Mouse (Mus musculus) hindbrain, embryonic 15.5 days (tissue): Measurements from ENCODE around the gene Kcnd3. TPM values are rescaled to one million over a fixed set of nuclear protein-coding genes. Genes with fewer than 3 reads are reported as not detected.
A peak's percentile ranks its signal among the peaks of the same experiment; 100 is the strongest.

ENCODE experiments used
- ATAC-seq: fragments of 200-750 bp; cut with Nextera tagmentation; 2 replicates; pipeline ENCODE4 v1.8.0; 2017; ENCODE audit warnings: low read depth, moderate number of reproducible peaks, moderate TSS enrichment; ENCODE audit not compliant: low FRiP score
- H3K27ac ChIP-seq: fragments of 300-500 bp; sonication (generic); replicated peaks from 2 replicates; pipeline ENCODE4 v1.5.1; 2015; ENCODE audit warnings: mild to moderate bottlenecking, inconsistent platforms
- H3K27me3 ChIP-seq: fragments of 300-500 bp; sonication (generic); 2 replicates; pipeline ENCODE4 v1.6.1; 2015; ENCODE audit warnings: control low read depth, inconsistent platforms
- H3K36me3 ChIP-seq: fragments of 300-500 bp; sonication (generic); 2 replicates; pipeline ENCODE4 v1.6.1; 2015; ENCODE audit warnings: control low read depth, inconsistent platforms
- H3K4me1 ChIP-seq: fragments of 300-500 bp; sonication (generic); replicated peaks from 2 replicates; pipeline ENCODE4 v1.6.1; 2015; ENCODE audit warnings: control low read depth, inconsistent platforms
- H3K4me2 ChIP-seq: fragments of 300-500 bp; sonication (generic); 2 replicates; pipeline ENCODE4 v1.6.1; 2015; ENCODE audit warnings: moderate library complexity, mild to moderate bottlenecking, inconsistent platforms
- H3K4me3 ChIP-seq: fragments of 300-500 bp; sonication (generic); 2 replicates; pipeline ENCODE4 v1.5.1; 2015; ENCODE audit warnings: mild to moderate bottlenecking, inconsistent platforms
- H3K9ac ChIP-seq: fragments of 300-500 bp; sonication (generic); 2 replicates; pipeline ENCODE4 v1.6.1; 2015; ENCODE audit warnings: inconsistent platforms
- H3K9me3 ChIP-seq: fragments of 300-500 bp; sonication (generic); 2 replicates; pipeline ENCODE4 v1.6.1; 2016; ENCODE audit warnings: control low read depth, inconsistent platforms
- WGBS: fragments of 180-500 bp; shearing (Covaris S2); methylation state at CpG from one replicate; pipeline ENCODE4 v1.1.7; 2015; 5-methylcytosine and 5-hydroxymethylcytosine counted together
- polyA plus RNA-seq: library from polyadenylated mRNA; unstranded; fragments of >200 nt; fragmentation: Nextera tagmentation; extraction: Ambion mirVana; gene quantifications from 2 replicates; pipeline ENCODE4 v1.2.1, GENCODE M21; 2015

Kcnd3 gene
- polyA plus RNA-seq, 1 experiment from 2014 or later: 10.0 TPM

DNA sequence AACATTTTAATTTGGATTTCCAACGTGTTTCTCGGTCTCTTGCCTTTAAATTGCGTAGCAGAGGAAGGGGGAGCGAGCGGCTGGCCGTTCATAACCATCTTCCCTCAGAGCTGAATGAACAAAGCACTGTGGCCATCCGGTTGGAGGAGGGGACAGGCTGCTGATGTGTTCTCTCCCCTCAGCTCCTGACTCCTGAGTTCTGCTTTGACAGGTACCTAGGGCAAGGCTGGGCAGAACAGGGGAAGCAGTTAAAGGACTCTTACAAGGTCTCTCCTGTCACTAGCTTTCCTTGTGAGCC, 53.7 kb downstream of the Kcnd3 start:
- H3K36me3 ChIP-seq: no peaks in the 10 kb centered on the region
- H3K27ac ChIP-seq: peak overlapping the region; percentile 65
- H3K4me3 ChIP-seq: no peak overlapping the region
- no peaks in the 10 kb centered on the region for H3K27me3 ChIP-seq
- 29% methylated on average over 7 of the region's 7 CpGs for WGBS
- peak overlapping the region; percentile 14; the same call in 1 of the 2 replicates for H3K4me2 ChIP-seq
- no peak overlapping the region for H3K9ac ChIP-seq
- H3K4me1 ChIP-seq: peaks cover 31% of the 10 kb centered on the region
- no peak for ATAC-seq
- no peaks in the 10 kb centered on the region for H3K9me3 ChIP-seq

DNA sequence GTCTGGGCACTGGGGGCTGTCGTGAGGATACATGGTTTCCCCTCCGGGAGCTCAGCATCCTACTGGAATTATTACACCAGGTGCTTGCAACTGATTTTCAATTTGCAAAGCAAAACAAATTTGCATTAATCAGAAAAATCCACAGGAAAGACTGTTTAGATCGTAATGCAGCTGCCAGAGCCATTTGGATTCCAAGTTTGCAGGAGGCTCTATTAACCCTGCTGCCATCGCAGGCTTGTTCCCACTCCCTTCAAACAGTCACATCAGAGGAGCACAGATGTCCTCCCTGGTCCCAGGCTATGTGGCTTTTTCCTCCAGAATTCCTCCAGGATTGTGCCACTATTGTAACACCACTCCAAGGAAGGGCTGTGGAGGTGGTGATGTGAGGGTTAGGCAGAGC, 54.5 kb downstream of the Kcnd3 start:
- ATAC-seq: 0 out of 2 replicates have a peak, but pooled peaks have one; percentile 27
- H3K36me3 ChIP-seq: no peaks in the 10 kb centered on the region
- no peak overlapping the region for H3K4me3 ChIP-seq
- no peak overlapping the region for H3K9ac ChIP-seq
- H3K9me3 ChIP-seq: no peaks in the 10 kb centered on the region
- no peak overlapping the region for H3K4me2 ChIP-seq
- WGBS: 49% methylated on average over 4 of the region's 4 CpGs
- H3K4me1 ChIP-seq: peaks cover 31% of the 10 kb centered on the region
- H3K27me3 ChIP-seq: no peaks in the 10 kb centered on the region
- H3K27ac ChIP-seq: peak overlapping the region; percentile 65

DNA sequence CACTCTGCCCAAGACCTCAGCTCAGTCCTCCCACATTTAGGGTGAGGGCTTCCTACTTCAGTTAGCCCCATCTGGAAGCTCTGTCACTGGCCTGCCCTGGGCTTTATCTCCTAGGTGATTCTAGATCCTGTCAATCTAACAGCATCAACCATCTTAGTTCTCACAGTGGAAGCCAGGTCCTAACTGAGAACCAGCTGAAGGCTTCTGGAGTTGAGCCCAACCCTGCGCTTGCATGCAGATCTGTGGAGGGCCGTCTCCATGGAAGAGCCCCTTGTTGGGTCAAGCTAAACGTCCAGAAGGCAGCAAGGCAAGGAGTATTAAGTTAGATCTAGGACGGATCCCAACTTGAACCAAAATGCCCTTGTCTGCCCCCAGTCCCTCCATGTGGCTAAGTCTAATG, 57.2 kb downstream of the Kcnd3 start:
- H3K4me1 ChIP-seq: peaks cover 31% of the 10 kb centered on the region
- WGBS: 67% methylated on average over 4 of the region's 4 CpGs

DNA sequence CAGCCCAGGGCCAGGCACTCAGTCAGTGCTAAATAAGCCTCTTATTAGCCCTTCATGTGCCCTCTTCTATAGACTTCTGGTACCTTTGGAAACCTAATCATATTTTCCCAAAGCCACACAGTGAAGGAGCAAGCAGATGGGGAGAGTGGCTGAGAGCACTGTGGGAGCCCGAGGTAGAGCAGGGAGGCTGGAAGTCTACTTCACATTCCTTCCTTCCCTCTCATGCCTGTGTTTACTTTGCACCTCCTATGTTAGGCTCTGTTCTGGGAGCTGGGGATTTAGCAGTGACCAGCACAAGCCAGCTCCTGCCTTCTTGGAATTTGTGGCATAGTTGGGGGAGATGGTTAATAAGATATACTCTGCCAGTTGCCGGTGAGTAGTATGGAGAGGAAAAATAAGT, 59.7 kb downstream of the Kcnd3 start:
- Histone ChIP-seq H3K4me1 (peaks cover 13% of the 10 kb centered on the region), H3K27me3 (no peaks in the 10 kb centered on the region), H3K9ac (no peak overlapping the region), H3K4me3 (no peak overlapping the region), H3K4me2 (no peak overlapping the region), H3K36me3 (no peaks in the 10 kb centered on the region), H3K27ac (no peak overlapping the region), H3K9me3 (no peaks in the 10 kb centered on the region)
- WGBS: 87% methylated on average over 2 of the region's 2 CpGs
- ATAC-seq: no peak

More for the DNA sequence above, 57.2 kb downstream of the Kcnd3 start:
- Histone ChIP-seq H3K27me3 (no peaks in the 10 kb centered on the region), H3K9ac (no peak overlapping the region), H3K27ac (no peak overlapping the region), H3K4me3 (no peak overlapping the region), H3K4me2 (no peak overlapping the region), H3K9me3 (no peaks in the 10 kb centered on the region), H3K36me3 (no peaks in the 10 kb centered on the region)
- no peak for ATAC-seq

DNA sequence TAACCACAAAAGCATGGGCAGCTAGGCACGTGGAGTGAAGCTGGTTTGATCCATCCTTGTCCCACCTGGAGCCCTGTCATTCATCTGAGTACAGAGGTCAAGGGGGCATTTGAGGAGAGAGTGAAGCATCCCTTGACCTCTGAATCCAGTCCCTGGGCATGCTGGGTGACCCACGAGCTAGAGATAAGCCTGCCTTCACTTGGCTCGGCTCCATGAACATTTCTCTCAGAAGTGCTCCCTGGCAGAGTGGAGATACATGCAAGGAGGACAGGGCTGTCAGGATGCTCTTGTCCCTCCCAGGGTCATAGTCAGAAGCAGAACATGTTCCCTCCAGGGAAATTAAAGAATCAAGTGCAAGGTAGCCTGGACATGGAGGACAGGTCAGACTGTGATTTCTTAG, 62.1 kb downstream of the Kcnd3 start:
- no peak for ATAC-seq
- Histone ChIP-seq H3K9me3 (no peaks in the 10 kb centered on the region), H3K4me3 (no peak overlapping the region), H3K27ac (no peak overlapping the region), H3K4me2 (no peak overlapping the region), H3K4me1 (peaks cover 7% of the 10 kb centered on the region), H3K9ac (no peak overlapping the region), H3K36me3 (no peaks in the 10 kb centered on the region), H3K27me3 (no peaks in the 10 kb centered on the region)
- 72% methylated on average over 3 of the region's 3 CpGs for WGBS

DNA sequence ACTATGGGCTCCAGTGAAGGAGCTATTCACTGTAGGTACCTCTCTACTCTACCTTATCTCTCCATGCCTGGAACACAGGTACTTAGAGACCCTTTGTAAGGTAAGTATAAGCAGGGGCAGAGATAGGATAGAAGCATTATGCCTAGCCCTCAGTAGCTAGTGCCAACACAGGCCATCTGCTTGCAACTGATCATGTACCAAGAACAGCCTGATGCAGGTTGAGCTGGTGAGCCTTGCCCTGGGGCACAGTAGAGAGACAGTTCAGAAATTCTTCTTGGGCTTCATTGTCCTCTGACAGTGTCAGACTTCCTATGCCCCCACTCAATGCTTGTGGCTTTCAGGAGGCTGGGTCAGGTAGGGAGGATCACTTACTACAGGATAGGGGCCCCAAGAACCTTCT, 62.9 kb downstream of the Kcnd3 start:
- ATAC-seq: no peak
- Histone ChIP-seq H3K4me1 (peaks cover 7% of the 10 kb centered on the region), H3K4me3 (no peak overlapping the region), H3K9ac (no peak overlapping the region), H3K27ac (no peak overlapping the region), H3K27me3 (no peaks in the 10 kb centered on the region), H3K36me3 (no peaks in the 10 kb centered on the region), H3K4me2 (no peak overlapping the region), H3K9me3 (no peaks in the 10 kb centered on the region)

DNA sequence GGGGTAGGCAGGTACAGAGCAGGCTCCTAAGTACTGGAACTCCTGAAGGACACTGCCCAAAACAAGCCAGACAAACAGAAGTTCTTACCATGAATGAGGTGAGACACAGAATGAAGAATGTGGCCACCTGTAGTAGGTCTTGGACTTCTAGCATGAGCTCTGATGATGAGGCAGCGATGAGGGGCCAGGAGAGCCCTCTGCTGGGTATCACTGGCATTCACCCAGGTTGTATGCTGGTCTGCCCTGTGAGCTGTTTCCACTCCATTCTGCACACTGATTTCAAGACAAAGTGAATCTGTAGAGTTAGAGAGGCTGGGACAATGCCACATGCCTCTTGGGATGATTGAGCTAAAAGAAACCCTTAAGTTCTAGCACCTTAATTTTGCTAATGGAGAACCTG, 63.5 kb downstream of the Kcnd3 start:
- no peak for ATAC-seq
- no peak overlapping the region for H3K4me3 ChIP-seq
- H3K4me2 ChIP-seq: no peak overlapping the region
- no peak overlapping the region for H3K27ac ChIP-seq
- WGBS: 82% methylated on average over 1 of the region's 1 CpGs
- H3K9me3 ChIP-seq: no peaks in the 10 kb centered on the region
- no peaks in the 10 kb centered on the region for H3K27me3 ChIP-seq
- H3K36me3 ChIP-seq: no peaks in the 10 kb centered on the region
- peaks cover 2% of the 10 kb centered on the region for H3K4me1 ChIP-seq
- H3K9ac ChIP-seq: no peak overlapping the region

DNA sequence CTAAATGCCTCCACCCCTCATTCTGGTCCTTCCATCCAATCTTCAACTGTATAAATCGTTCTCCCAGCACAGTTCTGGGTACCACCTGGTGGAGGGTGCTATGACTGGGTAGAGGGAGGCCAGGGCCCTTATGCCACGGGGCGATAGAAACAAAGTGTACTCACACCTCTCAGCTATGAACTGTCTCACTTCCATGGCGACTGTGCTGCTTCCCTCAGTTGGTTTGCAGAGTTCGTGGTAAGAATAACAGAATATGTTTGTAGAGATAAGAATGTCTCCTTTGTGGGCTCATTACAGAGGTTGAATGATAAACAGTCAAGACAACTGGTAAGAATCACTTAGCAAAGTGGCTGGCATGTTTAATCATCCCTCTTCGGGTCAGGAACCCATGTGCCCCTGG, 68.3 kb downstream of the Kcnd3 start:
- Histone ChIP-seq H3K36me3 (no peaks in the 10 kb centered on the region), H3K4me2 (no peak overlapping the region), H3K9ac (no peak overlapping the region), H3K27ac (no peak overlapping the region), H3K4me1 (peaks cover 12% of the 10 kb centered on the region), H3K4me3 (no peak overlapping the region), H3K27me3 (no peaks in the 10 kb centered on the region), H3K9me3 (no peaks in the 10 kb centered on the region)
- 81% methylated on average over 6 of the region's 6 CpGs for WGBS
- no peak for ATAC-seq

DNA sequence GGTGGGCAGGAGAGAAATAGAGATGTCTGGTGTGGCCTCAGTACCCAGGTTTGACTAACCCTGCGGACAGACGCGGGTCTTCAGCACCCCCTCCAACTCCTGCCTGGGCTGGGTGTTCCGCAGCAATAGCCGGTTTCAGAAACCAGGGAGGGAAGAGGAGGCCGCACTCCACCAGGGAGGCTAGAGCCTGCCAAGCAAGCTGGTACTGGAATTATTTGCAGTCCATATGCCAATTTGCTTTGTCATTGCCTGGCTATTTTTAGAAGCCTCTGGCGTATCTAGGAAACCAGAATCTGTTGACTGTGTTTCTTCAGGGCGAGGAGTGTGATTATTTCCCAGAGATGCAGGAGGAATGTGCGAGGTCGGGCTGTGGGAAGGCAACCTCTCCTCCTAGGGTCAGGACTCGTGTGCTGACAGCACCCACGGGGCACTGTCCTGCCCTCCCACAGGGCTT, 69.1 kb downstream of the Kcnd3 start:
- H3K9ac ChIP-seq: no peak overlapping the region
- WGBS: 47% methylated on average over 12 of the region's 12 CpGs
- H3K27ac ChIP-seq: peak overlapping the region; percentile 31; the same call in 1 of the 2 replicates
- peak; percentile 87 for ATAC-seq
- no peaks in the 10 kb centered on the region for H3K27me3 ChIP-seq
- H3K4me3 ChIP-seq: no peak overlapping the region
- no peaks in the 10 kb centered on the region for H3K9me3 ChIP-seq
- 0 out of 2 replicates have a peak overlapping the region, but pooled peaks have one; percentile 20 for H3K4me2 ChIP-seq
- peaks cover 12% of the 10 kb centered on the region for H3K4me1 ChIP-seq
- no peaks in the 10 kb centered on the region for H3K36me3 ChIP-seq

DNA sequence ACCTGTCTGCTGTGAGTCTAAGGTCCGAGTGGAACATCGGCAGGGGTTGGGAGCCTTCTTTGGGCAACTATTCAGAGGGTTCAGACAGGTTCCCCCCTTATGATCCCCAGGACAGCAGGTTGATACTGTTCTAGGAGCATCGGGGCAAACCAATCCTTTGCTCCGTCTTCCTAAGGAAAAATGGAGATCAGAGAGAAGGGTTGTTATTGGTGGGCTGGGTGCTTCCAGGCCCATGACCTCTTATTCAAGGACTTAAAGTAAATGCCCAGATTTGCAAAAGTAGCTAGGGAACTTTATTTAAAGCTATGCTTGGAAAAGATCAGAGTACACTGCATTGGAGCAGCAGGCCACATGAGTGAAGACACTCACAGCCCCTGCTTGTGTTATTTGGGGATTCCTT, 69.5 kb downstream of the Kcnd3 start:
- no peak overlapping the region for H3K9ac ChIP-seq
- H3K36me3 ChIP-seq: no peaks in the 10 kb centered on the region
- H3K9me3 ChIP-seq: no peaks in the 10 kb centered on the region
- 0 out of 2 replicates have a peak overlapping the region, but pooled peaks have one; percentile 31 for H3K27ac ChIP-seq
- no peak overlapping the region for H3K4me3 ChIP-seq
- ATAC-seq: no peak; the same call in 1 of the 2 replicates
- H3K4me1 ChIP-seq: peaks cover 12% of the 10 kb centered on the region
- 75% methylated on average over 4 of the region's 4 CpGs for WGBS
- no peaks in the 10 kb centered on the region for H3K27me3 ChIP-seq
- H3K4me2 ChIP-seq: 0 out of 2 replicates have a peak overlapping the region, but pooled peaks have one; percentile 20

DNA sequence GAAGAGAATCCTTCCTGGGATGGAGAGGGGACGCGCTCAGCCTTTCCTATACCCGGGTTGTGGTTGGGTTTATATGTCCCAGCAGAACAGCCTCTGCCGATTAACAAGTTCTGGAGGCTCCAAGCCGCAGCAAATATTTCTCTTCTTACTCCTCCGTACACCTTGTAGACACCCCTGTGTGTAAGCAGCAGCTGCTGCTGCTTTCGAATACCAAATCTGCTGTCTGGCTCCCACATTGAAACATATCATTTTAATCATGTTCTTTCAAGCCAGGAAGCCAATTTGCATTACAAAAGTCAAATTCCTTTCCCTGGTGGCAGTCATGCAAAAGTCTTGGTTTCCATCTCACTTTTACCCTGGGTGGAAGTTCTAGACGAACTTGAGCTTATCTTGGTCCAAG, 76.7 kb downstream of the Kcnd3 start:
- Histone ChIP-seq H3K27ac (no peak overlapping the region), H3K36me3 (no peaks in the 10 kb centered on the region), H3K4me3 (no peak overlapping the region), H3K27me3 (no peaks in the 10 kb centered on the region), H3K9ac (no peak overlapping the region), H3K4me2 (no peak overlapping the region), H3K9me3 (no peaks in the 10 kb centered on the region), H3K4me1 (peaks cover 53% of the 10 kb centered on the region)
- no peak for ATAC-seq
- WGBS: 46% methylated on average over 8 of the region's 8 CpGs

DNA sequence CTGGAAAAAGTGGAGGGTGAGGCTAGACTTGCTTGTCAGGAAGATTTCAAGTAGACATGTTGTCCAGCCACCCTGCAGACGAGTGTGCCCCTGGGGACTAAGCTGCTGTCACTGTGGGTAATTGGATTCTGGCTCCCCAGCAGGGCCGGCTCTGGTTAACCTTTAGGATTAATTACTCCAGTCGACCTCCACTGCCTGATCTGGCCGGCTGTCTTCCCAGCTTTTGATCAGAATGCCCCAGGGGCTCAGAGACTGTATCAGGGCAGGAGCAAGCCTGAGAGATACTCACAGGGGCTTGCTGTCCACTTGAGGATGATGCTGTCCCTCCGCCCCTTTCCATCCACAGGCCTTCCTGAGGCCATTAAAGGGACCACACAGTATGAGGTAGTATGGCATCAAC, 77.6 kb downstream of the Kcnd3 start:
- Histone ChIP-seq H3K4me3 (no peak overlapping the region), H3K4me2 (no peak overlapping the region), H3K27me3 (no peaks in the 10 kb centered on the region), H3K36me3 (no peaks in the 10 kb centered on the region), H3K4me1 (peaks cover 54% of the 10 kb centered on the region), H3K9ac (no peak overlapping the region), H3K9me3 (no peaks in the 10 kb centered on the region), H3K27ac (peak overlapping the region; percentile 81)
- 12% methylated on average over 5 of the region's 5 CpGs for WGBS
- no peak for ATAC-seq

DNA sequence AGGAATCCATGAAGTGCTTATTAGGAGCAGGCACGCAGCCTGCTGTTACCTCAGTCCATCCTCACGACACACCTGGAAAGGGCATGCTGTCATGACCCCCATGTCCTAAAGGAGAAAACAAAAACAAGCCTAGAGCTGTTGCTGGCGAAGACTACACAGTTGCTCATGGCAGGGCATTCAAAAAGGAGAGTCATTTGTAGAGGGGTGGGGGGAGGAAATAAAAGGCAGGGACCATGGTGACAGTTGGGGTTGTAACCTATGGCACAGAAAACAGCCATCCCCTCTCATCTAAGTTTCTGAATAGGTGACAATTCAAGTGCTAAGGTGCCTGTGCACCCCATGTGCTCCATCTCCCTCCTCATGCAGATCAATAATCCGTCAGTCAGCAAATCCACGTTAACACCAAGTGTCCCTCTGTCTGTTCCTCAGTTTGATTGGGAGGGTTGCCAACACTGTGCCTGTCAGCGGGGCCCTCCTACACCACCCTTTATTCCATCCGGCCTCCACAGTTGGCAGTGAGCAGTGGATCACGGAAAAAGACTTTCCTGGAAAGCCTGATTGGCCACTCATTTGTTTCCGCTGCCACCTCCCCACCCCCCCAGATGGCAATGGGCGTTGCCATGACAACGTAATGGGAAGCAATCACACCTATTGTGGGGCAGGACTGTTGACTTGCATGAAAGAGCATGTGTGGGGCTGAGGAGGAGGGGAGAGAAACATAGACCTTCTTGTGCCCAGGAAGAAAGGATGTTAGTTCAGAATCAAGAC, 78.4 kb downstream of the Kcnd3 start:
- Histone ChIP-seq H3K9me3 (no peaks in the 10 kb centered on the region), H3K4me2 (peak overlapping the region; percentile 42), H3K27me3 (no peaks in the 10 kb centered on the region), H3K36me3 (no peaks in the 10 kb centered on the region), H3K4me3 (no peak overlapping the region), H3K27ac (peak overlapping the region; percentile 81), H3K4me1 (peaks cover 54% of the 10 kb centered on the region), H3K9ac (no peak overlapping the region)
- WGBS: 10% methylated on average over 11 of the region's 11 CpGs
- ATAC-seq: peak; percentile 89
